Mouse (Mus musculus) myocyte (in vitro differentiated cells): ENCODE measurements around the gene Wsb2.

Experiments
- CEBPB ChIP-seq: IDR thresholded peaks from 2 replicates; pipeline ENCODE4 v1.6.1; 2011; ENCODE audit warnings: mild to moderate bottlenecking, moderate library complexity; ENCODE audit not compliant: poor library complexity, insufficient read depth, severe bottlenecking
- E2F4 ChIP-seq: IDR thresholded peaks from one replicate; pipeline ENCODE4 v1.6.1; 2011; ENCODE audit warnings: mild to moderate bottlenecking, control low read depth, moderate library complexity; ENCODE audit not compliant: insufficient read depth
- MAX ChIP-seq: IDR thresholded peaks from one replicate; pipeline ENCODE4 v1.6.1; 2011; ENCODE audit warnings: low read depth, mild to moderate bottlenecking, control low read depth
- MYOD1 ChIP-seq, 3 experiments: IDR thresholded peaks; one replicate each; pipeline ENCODE4 v1.6.1; 2011; ENCODE audit warnings: control low read depth in 2 of 3, low read depth in 2 of 3, mild to moderate bottlenecking in 2 of 3, moderate library complexity in 1 of 3; ENCODE audit not compliant: insufficient read length in 2 of 3, control insufficient read depth in 1 of 3
- MYOG ChIP-seq, 3 experiments: IDR thresholded peaks; one replicate each; pipeline ENCODE4 v1.6.1; 2011; ENCODE audit warnings: control low read depth in 2 of 3, low read depth in 2 of 3, mild to moderate bottlenecking in 2 of 3; ENCODE audit not compliant: insufficient read length in 2 of 3, control insufficient read depth in 1 of 3, insufficient read depth in 1 of 3
- POLR2A ChIP-seq: IDR thresholded peaks from one replicate; pipeline ENCODE4 v1.6.1; 2011; ENCODE audit warnings: low read depth, mild to moderate bottlenecking, control low read depth, moderate library complexity; ENCODE audit not compliant: insufficient read length
- POLR2AphosphoS2 ChIP-seq: IDR thresholded peaks from one replicate; pipeline ENCODE4 v1.6.1; 2011; ENCODE audit warnings: low read depth, control low read depth; ENCODE audit not compliant: insufficient read length
- REST ChIP-seq: IDR thresholded peaks from one replicate; pipeline ENCODE4 v1.6.1; 2011; ENCODE audit warnings: mild to moderate bottlenecking, control low read depth, moderate library complexity; ENCODE audit not compliant: insufficient read depth, insufficient read length
- SRF ChIP-seq: IDR thresholded peaks from one replicate; pipeline ENCODE4 v1.6.1; 2011; ENCODE audit warnings: low read depth; ENCODE audit not compliant: control insufficient read depth, insufficient read length
- TCF12 ChIP-seq: IDR thresholded peaks from one replicate; pipeline ENCODE4 v1.6.1; 2011; ENCODE audit warnings: mild to moderate bottlenecking, control low read depth; ENCODE audit not compliant: poor library complexity, insufficient read depth, severe bottlenecking
- TCF3 ChIP-seq: IDR thresholded peaks from one replicate; pipeline ENCODE4 v1.6.1; 2011; ENCODE audit warnings: low read depth, control low read depth; ENCODE audit not compliant: insufficient read length
- USF1 ChIP-seq: IDR thresholded peaks from one replicate; pipeline ENCODE4 v1.6.1; 2011; ENCODE audit warnings: low read depth, mild to moderate bottlenecking, control low read depth, moderate library complexity

- TF ChIP-seq CEBPB (no peak), POLR2A (no peak), USF1 (no peak), REST (no peak), E2F4 (no peak), MYOD1 (IDR thresholded peaks at IDR 0.05; ENCODE audit: control insufficient read depth in 1 of 3, insufficient read length in 2 of 3, low read depth in 2 of 3) (no peak), MYOG (IDR thresholded peaks at IDR 0.05; ENCODE audit: control insufficient read depth in 1 of 3, insufficient read depth in 1 of 3, insufficient read length in 2 of 3, low read depth in 2 of 3) (no peak), MAX (no peak), TCF12 (no peak), POLR2AphosphoS2 (peak; percentile 41), TCF3 (no peak), SRF (no peak)
Observed at GRCm38 (mm10) chr5:117373418-117373817, 16.3 kb downstream of the Wsb2 start.
